Mouse (Mus musculus) left cerebral cortex, adult 2 months (tissue): ENCODE data around the gene Panx3. TPM values are rescaled to one million over a fixed set of nuclear protein-coding genes. Genes with fewer than 3 reads are reported as not detected.
A peak's percentile ranks its signal among the peaks of the same experiment; 100 is the strongest.

Experiments
- DNase-seq, 2 experiments: peaks; one replicate each; pipeline ENCODE4 v3.0.0; 2021 to 2022; ENCODE audit warnings: low spot score in 2 of 2, mixed read lengths in 1 of 2; ENCODE audit errors: extremely low spot score in 1 of 2
- H3K27ac ChIP-seq: fragments of 200-600 bp; 2 replicates; pipeline ENCODE4 v1.8.1; 2022
- H3K4me3 ChIP-seq: fragments of 200-600 bp; 2 replicates; pipeline ENCODE4 v1.8.1; 2022
- CTCF ChIP-seq: fragments of 200-600 bp; IDR thresholded peaks from 2 replicates; pipeline ENCODE4 v1.8.1; 2022; ENCODE audit warnings: antibody characterized with exemption, mild to moderate bottlenecking, moderate library complexity
- intact Hi-C: fragments of 180-260 bp; cut with DNase I; formaldehyde crosslinking; loops from one replicate; pipeline ENCODE4 v1.15.1; 2025
- total RNA-seq, 2 experiments: library from RNA; stranded (reverse); gene quantifications; 2 replicates each; pipeline ENCODE4 v1.2.3; 2021

Gene Panx3
- total RNA-seq, 2 experiments from 2014 or later: not detected

DNA sequence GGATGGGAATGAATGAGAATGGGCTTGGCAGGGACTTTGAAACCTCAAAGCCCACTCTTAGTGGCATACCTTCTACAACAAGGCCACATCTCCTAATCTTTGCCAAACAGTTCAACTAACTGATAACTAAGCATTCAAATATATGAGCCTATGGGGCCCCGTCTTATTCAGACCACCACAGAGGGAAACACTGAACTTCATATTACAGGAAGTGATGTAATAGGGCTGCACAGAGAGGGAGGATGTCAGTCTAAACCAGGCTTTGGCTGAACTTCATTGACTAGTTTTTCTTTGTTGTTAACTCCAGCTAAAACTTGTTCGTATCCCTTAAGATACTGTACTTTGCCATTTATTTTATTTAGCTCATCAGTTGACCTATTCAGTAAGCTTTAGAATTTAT is 39.1 kb downstream of the Panx3 start:
- no peak for TF ChIP-seq CTCF
- H3K27ac ChIP-seq: no peak overlapping the region
- intact Hi-C loops: loop anchor here (5.0 kb wide), 1 partner anchor 47 kb away; no protein-coding TSS in a partner anchor

GRCm38 (mm10) chr9:37628581-37628980 is 40.5 kb downstream of the Panx3 start:
- intact Hi-C loops: loop anchor here (5.0 kb wide), 1 partner anchor 49 kb away; no protein-coding TSS in a partner anchor

More for the DNA sequence above, 39.1 kb downstream of the Panx3 start:
- H3K4me3 ChIP-seq: no peak overlapping the region
- DNase-seq: no peak

GRCm38 (mm10) chr9:37627263-37627662 is 41.8 kb downstream of the Panx3 start:
- H3K4me3 ChIP-seq: no peak overlapping the region
- intact Hi-C loops: loop anchor here (5.0 kb wide), 1 partner anchor 50 kb away; no protein-coding TSS in a partner anchor
- no peak for TF ChIP-seq CTCF
- DNase-seq: no peak
- H3K27ac ChIP-seq: peak overlapping the region; percentile 50; the same call in 1 of the 2 replicates

More at GRCm38 (mm10) chr9:37628581-37628980, 40.5 kb downstream of the Panx3 start:
- no peak for TF ChIP-seq CTCF
- H3K27ac ChIP-seq: no peak overlapping the region
- no peak for DNase-seq
- no peak overlapping the region for H3K4me3 ChIP-seq

- intact Hi-C loops: loop anchor here (5.0 kb wide), 1 partner anchor 51 kb away; no protein-coding TSS in a partner anchor
- no peak for TF ChIP-seq CTCF
- H3K4me3 ChIP-seq: no peak overlapping the region
- peak overlapping the region; percentile 96 for H3K27ac ChIP-seq
- peak in 1 of 2 experiments; percentile 38 for DNase-seq
Measured at GRCm38 (mm10) chr9:37626103-37626567, 42.9 kb downstream of the Panx3 start.

- DNase-seq: peak; percentile 71 to 84
- TF ChIP-seq CTCF: no peak
- Histone ChIP-seq H3K27ac (peak overlapping the region; percentile 96), H3K4me3 (no peak overlapping the region)
- intact Hi-C loops: loop anchor here (5.0 kb wide), 1 partner anchor 52 kb away; no protein-coding TSS in a partner anchor
Measured at GRCm38 (mm10) chr9:37625641-37626040, 43.4 kb downstream of the Panx3 start.

DNA sequence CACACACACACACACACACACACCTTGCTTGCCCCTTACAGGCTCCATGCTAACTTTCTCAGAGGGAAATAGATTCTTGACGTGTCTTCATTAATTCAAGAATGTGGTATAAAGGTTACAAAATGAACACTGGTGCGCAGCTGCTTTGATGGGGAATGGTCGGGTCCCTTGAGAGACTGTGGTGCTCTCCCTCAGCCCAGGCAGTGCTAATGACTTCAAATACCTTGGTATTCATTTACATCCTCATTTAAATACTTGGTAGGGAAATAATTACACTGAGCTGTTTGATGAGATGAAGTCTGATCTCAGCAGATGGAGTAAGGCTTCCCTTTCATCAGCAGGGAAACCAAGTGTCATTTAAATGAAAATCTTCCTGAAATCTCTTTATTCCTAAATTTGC is 43.9 kb downstream of the Panx3 start:
- no peak for TF ChIP-seq CTCF
- Histone ChIP-seq H3K4me3 (no peak overlapping the region), H3K27ac (peak overlapping the region; percentile 96)
- intact Hi-C loops: loop anchor here (5.0 kb wide), 1 partner anchor 52 kb away; no protein-coding TSS in a partner anchor
- DNase-seq: no peak

DNA sequence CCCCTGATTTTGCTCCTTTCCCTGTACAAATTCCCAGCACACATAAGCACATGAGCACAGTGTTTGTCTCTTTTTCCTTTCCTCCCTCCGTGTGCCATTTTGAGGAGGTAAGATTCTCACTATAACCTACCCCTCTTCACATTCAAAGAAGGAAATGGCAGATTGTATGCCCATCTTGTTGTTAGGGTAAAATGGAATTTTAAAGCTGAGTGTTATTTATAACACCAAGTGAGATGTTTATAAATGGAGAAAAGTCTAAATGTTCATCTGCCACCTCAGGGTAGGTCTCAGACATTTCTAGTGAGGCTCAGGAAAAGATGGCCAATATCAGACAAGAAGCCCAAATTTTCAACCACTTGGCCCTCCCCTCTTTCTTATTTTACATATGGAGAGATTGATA is 44.5 kb downstream of the Panx3 start:
- H3K4me3 ChIP-seq: no peak overlapping the region
- peak overlapping the region; percentile 47 for H3K27ac ChIP-seq
- no peak for DNase-seq
- TF ChIP-seq CTCF: no peak
- intact Hi-C loops: loop anchor here (5.0 kb wide), 1 partner anchor 308 kb away; no protein-coding TSS in a partner anchor

- H3K4me3 ChIP-seq: no peak overlapping the region
- H3K27ac ChIP-seq: peak overlapping the region; percentile 47
- no peak for TF ChIP-seq CTCF
- DNase-seq: no peak
- intact Hi-C loops: loop anchor here (5.0 kb wide), 1 partner anchor 308 kb away; no protein-coding TSS in a partner anchor
Measured at GRCm38 (mm10) chr9:37623981-37624380, 45.1 kb downstream of the Panx3 start.

DNA sequence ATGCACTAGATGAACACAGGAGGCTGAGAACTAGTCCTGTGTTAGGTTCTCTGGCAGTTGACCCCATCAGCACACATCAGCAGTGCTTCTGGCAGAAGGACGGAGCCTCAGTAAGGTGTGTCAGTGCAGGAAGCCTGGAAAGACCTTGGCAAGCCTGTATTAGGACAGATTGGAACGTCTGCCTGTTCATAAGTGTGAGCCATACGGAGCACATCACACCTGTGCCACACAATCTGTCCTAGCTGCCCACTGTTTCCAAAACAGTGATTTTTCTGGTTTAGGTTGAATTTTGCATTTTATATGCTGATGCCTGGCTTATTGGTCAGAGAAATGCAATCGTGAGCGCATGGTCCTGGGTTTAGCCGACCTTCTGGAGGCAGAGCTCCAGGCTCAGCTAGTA is 47.7 kb downstream of the Panx3 start:
- H3K27ac ChIP-seq: peak overlapping the region; percentile 58; the same call in 1 of the 2 replicates
- DNase-seq: peak in 1 of 2 experiments; percentile 52

DNA sequence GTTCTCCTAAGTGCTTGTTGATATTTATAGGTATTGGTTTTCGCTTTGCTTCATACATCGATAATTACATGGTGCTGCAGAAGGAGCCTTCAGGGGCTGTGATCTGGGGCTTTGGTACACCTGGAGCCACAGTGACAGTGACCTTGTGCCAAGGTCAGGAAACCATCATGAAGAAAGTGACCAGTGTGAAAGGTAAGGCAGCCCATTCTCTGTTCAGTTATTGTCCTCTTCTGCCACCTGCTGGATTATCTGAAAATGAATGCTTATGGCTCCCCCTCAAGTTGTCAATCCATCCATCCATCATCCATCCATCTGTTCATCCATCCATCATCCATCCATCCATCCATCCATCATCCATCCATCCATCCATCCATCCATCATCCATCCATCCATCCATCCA is 52.3 kb downstream of the Panx3 start:
- Histone ChIP-seq H3K27ac (peak overlapping the region; percentile 95), H3K4me3 (no peak overlapping the region)
- intact Hi-C loops: loop anchor here (1.0 kb wide), 2 partner anchors 154 to 184 kb away; no protein-coding TSS in a partner anchor
- no peak for DNase-seq
- TF ChIP-seq CTCF: peak; percentile 65

More for the DNA sequence above, 47.7 kb downstream of the Panx3 start:
- intact Hi-C loops: loop anchor here (5.0 kb wide), 1 partner anchor 311 kb away; no protein-coding TSS in a partner anchor
- no peak overlapping the region for H3K4me3 ChIP-seq
- TF ChIP-seq CTCF: no peak

DNA sequence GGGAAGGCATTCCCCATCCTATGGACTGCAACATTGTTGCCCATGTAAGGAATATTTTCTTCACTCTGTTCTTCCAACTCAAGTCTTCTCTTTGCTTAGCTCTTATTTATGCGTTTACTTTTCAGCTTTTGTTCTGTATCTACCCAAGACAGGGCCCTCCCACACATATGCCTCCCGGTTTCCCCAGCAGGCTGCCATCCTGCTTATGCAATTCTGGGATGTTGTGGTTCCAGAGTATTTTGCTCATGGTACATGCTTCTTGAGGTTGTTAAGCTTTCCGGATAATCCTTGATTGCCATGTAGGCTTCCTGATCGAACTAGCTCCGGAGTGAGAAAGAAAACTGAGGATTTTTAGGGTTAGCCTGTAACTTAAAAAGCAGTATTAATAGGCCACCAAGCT is 53.8 kb downstream of the Panx3 start:
- TF ChIP-seq CTCF: no peak
- H3K4me3 ChIP-seq: no peak overlapping the region
- DNase-seq: no peak
- H3K27ac ChIP-seq: peak overlapping the region; percentile 95
- intact Hi-C loops: loop anchor here (2.0 kb wide), 1 partner anchor 46 kb away; no protein-coding TSS in a partner anchor

DNA sequence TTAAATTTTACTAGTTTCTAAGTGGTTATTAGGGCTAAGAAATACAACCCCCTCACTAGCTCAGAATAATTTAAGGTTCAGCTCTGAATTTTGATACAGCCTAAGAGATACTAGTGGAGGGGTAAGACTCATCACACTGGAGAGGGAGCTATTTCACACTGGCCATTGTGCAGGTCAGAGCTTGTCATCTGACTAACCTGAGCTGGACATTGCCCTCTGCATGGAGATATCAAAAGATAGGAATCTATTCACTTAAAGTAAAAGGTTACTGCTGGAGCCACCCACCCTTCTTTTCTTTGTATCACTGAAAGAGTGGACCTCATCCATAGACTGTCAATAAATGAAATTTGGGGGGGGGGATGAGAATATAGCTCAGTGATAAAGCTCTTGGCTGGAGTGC is 54.7 kb downstream of the Panx3 start:
- H3K4me3 ChIP-seq: peak overlapping the region; percentile 60
- TF ChIP-seq CTCF: no peak
- peak overlapping the region; percentile 95 for H3K27ac ChIP-seq
- intact Hi-C loops: loop anchor here (2.0 kb wide), 1 partner anchor 46 kb away; no protein-coding TSS in a partner anchor
- DNase-seq: no peak
